Mouse (Mus musculus) right cerebral cortex, postnatal 14 days (tissue): ENCODE results near the gene Nras.

Experiments
- DNase-seq: peaks from one replicate; pipeline ENCODE4 v3.0.0; 2022

Gene Nras

DNA sequence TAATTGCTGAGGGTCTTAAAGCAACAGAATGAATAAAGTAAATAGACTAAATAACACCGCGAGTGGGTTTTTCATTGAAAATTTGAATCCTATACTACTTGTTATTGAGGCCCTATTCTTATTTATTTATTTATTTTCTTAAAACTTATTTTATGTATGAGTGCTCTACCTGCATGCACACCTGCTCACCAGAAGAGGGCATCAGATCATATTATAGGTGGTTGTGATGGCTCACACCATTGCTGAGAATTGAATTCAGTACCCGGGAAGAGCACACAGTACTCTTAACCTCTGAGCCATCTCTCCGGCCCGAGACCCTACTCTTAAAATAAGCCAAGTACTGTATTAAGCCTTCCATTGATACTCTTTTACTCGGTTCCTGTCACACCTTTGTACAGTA lies 41.6 kb downstream of the Nras start:
- DNase-seq, result no peak

DNA sequence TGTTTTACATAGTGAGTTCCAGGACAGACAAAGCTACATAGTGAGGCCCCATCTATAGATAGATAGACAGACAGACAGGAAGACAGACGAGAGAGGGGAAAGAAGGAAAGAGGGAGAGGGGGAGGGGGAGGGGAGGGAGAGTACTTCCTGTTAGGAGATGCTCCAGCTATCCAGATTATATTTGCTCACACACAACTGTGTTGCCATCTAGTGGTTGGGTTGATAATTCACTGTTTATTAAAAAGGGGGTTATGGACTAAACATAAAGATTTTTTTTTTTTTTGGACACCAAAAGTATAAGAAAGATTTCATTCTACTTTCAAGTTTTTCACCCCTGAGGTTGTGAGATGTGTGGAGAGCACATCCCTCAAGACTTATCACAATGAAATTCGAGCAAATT lies 42.6 kb downstream of the Nras start:
- DNase-seq, result no peak

DNA sequence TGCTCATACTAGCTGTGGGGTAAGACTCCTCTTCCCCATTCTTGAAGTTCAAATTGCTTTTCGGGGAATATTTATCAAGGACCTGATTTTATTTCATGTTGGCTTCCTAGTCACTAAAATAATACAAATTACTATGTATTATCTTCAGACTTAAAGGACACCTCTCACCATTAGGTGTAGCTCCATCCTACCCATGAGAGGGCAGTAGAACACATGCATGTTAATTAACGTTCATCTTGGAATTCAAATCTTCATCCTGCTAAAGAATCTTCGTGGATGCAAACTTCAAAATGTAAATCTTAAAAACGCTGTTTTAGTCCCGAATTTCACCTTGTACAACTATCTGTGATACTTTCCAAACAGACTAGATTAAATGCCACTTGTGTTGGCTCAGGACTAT lies 43.1 kb downstream of the Nras start:
- no peak for DNase-seq

DNA sequence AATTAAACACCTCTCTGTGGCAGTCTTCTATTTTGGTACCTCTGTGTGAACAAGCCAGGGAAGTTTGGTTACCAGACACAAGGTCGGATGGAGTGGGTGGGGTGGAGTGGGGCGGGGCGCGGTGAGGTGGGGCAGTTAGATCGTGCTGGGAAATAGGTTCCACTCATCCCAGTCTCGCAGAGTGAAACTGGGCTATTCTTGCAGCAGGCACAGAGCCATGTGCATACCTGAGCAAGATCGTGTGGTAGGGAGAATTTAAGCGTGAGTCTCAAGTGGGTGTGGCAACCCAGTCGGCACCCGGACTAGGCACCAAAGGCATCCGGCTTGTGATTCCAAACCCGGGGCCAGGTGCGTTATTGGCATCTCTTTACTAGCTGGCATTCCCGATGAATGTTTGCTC lies 43.8 kb downstream of the Nras start:
- no peak for DNase-seq

DNA sequence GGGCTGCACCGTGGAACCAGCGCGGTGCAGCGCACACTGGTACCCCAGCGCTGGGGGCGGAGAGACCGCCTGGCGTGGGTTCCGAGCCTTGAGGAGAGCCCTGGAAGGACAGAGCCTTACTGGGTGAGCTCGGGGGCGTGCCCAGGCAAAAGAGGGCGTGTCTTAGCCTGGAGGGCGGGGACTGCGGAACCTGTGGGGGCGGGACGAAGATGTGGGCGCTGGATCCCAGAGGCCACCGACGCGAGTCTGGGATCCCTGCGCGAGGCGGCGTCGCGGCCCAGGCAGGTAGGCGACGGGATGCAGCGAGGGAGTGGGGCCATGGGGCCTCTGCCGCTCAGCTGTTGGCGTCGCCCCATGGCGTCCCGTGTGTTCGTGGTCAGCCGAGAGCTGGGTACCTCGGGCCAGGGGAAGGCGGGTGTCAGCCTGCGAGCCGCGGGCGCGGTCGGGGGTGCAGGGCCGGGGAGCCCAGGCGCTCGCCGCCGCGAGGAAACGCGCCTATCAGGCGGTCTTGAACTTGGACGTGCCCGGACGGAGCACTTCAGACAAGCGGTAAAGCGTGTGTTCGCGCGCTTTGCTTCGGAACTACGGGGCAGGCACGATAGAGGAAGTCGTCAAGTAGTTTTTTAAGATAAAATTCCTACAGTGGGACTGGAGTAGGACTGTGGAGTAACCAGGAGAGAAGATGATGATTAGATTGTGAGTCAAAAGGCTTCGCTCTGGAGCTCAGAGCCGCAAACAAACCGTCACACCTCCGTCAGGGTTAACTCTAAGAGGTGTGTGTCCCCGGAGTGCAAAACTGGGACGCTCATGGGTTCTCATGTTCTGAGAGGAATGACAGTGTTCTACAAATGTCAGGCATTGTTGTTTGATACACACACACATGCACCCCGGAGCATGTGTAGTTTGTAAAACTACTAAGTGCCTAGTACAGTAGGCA lies 44.6 kb downstream of the Nras start, which contains the start of gene Dennd2c:
TSS of gene Dennd2c (plus strand) at position 151 of the 937 bp plus-strand sequence.
- peak; percentile 72 for DNase-seq

DNA sequence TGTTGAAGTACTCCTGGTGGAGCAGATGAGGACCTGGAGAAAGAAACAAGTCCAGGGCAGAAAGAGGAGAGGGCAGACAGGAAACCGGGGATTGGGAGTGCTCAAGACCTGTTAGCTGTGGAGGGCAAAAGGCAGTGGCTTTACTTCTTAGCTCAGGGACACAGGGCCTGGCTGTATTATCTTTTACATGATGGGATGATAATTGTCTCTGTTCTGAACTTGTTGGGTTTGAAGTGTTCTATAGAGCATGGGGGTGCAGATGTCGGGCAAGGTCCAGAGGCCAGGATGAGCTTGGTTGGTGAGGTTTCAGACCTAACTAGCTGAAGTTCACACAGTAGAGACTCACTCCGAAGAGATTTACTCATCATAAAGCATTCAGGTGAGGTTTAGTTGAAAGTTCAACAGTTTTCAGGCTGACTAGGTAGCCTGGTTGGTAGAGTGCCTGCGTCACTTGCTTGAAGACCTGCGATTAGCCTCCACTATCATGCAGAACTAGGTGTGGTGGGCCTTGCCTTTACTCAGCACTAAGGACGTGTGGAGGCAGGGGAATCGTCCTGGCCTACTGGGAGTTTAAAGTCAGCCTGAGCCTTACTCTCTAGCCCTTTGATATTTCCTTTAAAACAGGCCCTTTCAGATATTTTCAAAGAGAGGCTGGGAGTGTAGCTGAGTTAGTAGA lies 49.6 kb downstream of the Nras start:
- DNase-seq, result no peak

DNA sequence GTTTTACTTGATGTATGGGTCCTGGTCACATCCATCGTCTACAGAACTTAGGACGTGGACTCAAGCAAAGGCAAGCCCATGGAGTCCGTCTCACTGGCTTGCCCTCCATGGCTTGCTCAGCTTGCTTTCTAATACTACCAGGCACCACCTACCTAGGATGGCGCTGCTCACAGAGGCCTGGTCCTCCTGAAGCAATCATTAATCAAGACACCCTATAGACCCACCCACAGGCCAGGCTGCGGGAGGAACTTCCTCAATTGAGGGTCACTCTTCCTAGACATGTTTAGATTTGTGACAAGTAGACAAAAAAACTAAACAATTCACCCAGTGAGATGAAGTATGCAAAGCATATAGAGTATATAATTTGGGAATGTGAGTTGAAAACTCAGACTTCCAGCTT lies 54.1 kb downstream of the Nras start:
- DNase-seq, result no peak
